12 mouse cellular contexts compared by ENCODE assay signal in genomic region chr16:44313422-44313821, GRCm38 (mm10). TPM values are rescaled to one million over a fixed set of nuclear protein-coding genes. Genes with fewer than 3 reads are reported as not detected.
DNase-seq lines count a peak whose midpoint lies in the region; ATAC-seq and TF ChIP-seq lines count a peak whose summit lies in the region.
"Had no signal": no experiment of that assay in that cellular context is flagged by ENCODE, and none has a peak within 500 bp of the region (broad histone marks: within the 10 kb centered on the region; RNA-seq: fewer than 3 reads in every experiment).

No protein-coding gene starts in this region.

- H3K4me2 ChIP-seq in liver, embryonic 13.5 days, result no peak overlapping the region
- no peak overlapping the region for H3K4me2 ChIP-seq in stomach, embryonic 16.5 days (ENCODE audit: low read depth, low read length)
- H3K4me2 ChIP-seq: midbrain, embryonic 15.5 days had no signal

- ATAC-seq in liver, embryonic 13.5 days (ENCODE audit: low read depth), result peak; percentile 65
- peak; percentile 83; the same call in 1 of the 2 replicates for ATAC-seq in stomach, embryonic 16.5 days (ENCODE audit: insufficient read depth, low FRiP score)
- ATAC-seq: lung, postnatal 0 days; midbrain, embryonic 15.5 days had no signal

- no peak overlapping the region for H3K9ac ChIP-seq in liver, embryonic 13.5 days
- no peak overlapping the region for H3K9ac ChIP-seq in stomach, embryonic 16.5 days (ENCODE audit: low read length)
- H3K9ac ChIP-seq: midbrain, embryonic 15.5 days had no signal

- TF ChIP-seq CTCF in layer of hippocampus, adult 2 months (conservative IDR thresholded peaks at IDR 0.05), result no peak

- H3K27ac ChIP-seq in liver, embryonic 13.5 days, result no peak overlapping the region
- H3K27ac ChIP-seq in stomach, embryonic 16.5 days (ENCODE audit: low read length), result peak overlapping the region; percentile 13; the same call in 1 of the 2 replicates
- no peak overlapping the region for H3K27ac ChIP-seq in limb, embryonic 10.5 days
- no peak overlapping the region for H3K27ac ChIP-seq in layer of hippocampus, adult 2 months
- H3K27ac ChIP-seq: midbrain, embryonic 15.5 days had no signal

- no peaks in the 10 kb centered on the region for H3K4me1 ChIP-seq in liver, embryonic 13.5 days (replicated peaks)
- no peaks in the 10 kb centered on the region for H3K4me1 ChIP-seq in stomach, embryonic 16.5 days (ENCODE audit: control insufficient read depth, insufficient read depth, low read length)
- H3K4me1 ChIP-seq in limb, embryonic 10.5 days, result no peaks in the 10 kb centered on the region
- H3K4me1 ChIP-seq: midbrain, embryonic 15.5 days had no signal

- no peaks in the 10 kb centered on the region for H3K27me3 ChIP-seq in liver, embryonic 13.5 days
- no peaks in the 10 kb centered on the region for H3K27me3 ChIP-seq in stomach, embryonic 16.5 days (ENCODE audit: control insufficient read depth, insufficient read depth, low read length)
- no peaks in the 10 kb centered on the region for H3K27me3 ChIP-seq in limb, embryonic 10.5 days (ENCODE audit: low read depth, poor library complexity, severe bottlenecking)
- H3K27me3 ChIP-seq: midbrain, embryonic 15.5 days had no signal

- WGBS in liver, embryonic 13.5 days (ENCODE audit: insufficient replicate concordance), result 22% methylated on average over 4 of the region's 4 CpGs
- WGBS in stomach, embryonic 16.5 days, result 56% methylated on average over 4 of the region's 4 CpGs
- WGBS in limb, embryonic 10.5 days, result 87% methylated on average over 4 of the region's 4 CpGs

- H3K9me3 ChIP-seq in liver, embryonic 13.5 days (replicated peaks), result no peaks in the 10 kb centered on the region
- H3K9me3 ChIP-seq in stomach, embryonic 16.5 days (replicated peaks; ENCODE audit: control insufficient read depth, low read length), result no peaks in the 10 kb centered on the region
- H3K9me3 ChIP-seq in limb, embryonic 10.5 days (replicated peaks), result no peaks in the 10 kb centered on the region
- H3K9me3 ChIP-seq: midbrain, embryonic 15.5 days had no signal

- H3K4me3 ChIP-seq in liver, embryonic 13.5 days (replicated peaks), result no peak overlapping the region
- no peak overlapping the region for H3K4me3 ChIP-seq in stomach, embryonic 16.5 days (replicated peaks; ENCODE audit: low read length)
- no peak overlapping the region for H3K4me3 ChIP-seq in limb, embryonic 10.5 days
- no peak overlapping the region for H3K4me3 ChIP-seq in layer of hippocampus, adult 2 months
- H3K4me3 ChIP-seq: midbrain, embryonic 15.5 days had no signal

- intact Hi-C loops in left cerebral cortex, postnatal 4 days (cut with DNase I), result no loop called here
- intact Hi-C loops in left cerebral cortex, postnatal 14 days (cut with DNase I), result no loop called here

- DNase-seq in cerebellum, postnatal 10 days, result peak; percentile 38 to 43
- DNase-seq in cerebellum, adult 11 months, result no peak
- peak; percentile 6 for DNase-seq in left cerebral cortex, postnatal 4 days
- DNase-seq in left cerebral cortex, postnatal 14 days (ENCODE audit: low spot score in 2 of 2), result no peak
- no peak for DNase-seq in liver, embryonic 13.5 days
- DNase-seq in limb, embryonic 10.5 days (ENCODE audit: low spot score), result no peak
- no peak for DNase-seq in layer of hippocampus, adult 2 months (ENCODE audit: low spot score in 2 of 2)
- DNase-seq: adrenal gland, adult 8-10 months; thymus, adult 18-20 months had no signal

- no peaks in the 10 kb centered on the region for H3K36me3 ChIP-seq in liver, embryonic 13.5 days
- H3K36me3 ChIP-seq in stomach, embryonic 16.5 days (ENCODE audit: control insufficient read depth, insufficient read depth, low read length), result no peaks in the 10 kb centered on the region
- H3K36me3 ChIP-seq in limb, embryonic 10.5 days, result no peaks in the 10 kb centered on the region
- H3K36me3 ChIP-seq: midbrain, embryonic 15.5 days had no signal

RNA-seq across cellular contexts. Expression of gene Sidt1, which starts 19.6 kb away (rescaled TPM):
- 10 to 100 TPM; 16.0 to 17.9 TPM for total RNA-seq in left cerebral cortex, postnatal 4 days (2021)
- total RNA-seq in left cerebral cortex, postnatal 14 days (2021), result 10 to 100 TPM; 56.1 to 65.6 TPM
- polyA plus RNA-seq in liver, embryonic 13.5 days (2015; fragmentation: Nextera tagmentation; extraction: Ambion mirVana), result 0.06 TPM in 1 of 2 replicates, not detected in the other
- polyA plus RNA-seq in stomach, embryonic 16.5 days (2015; fragmentation: Nextera tagmentation; extraction: Ambion mirVana), result 6.8 and 8.7 TPM in 2 replicates
- polyA plus RNA-seq in limb, embryonic 10.5 days (2016; fragmentation: Nextera tagmentation; extraction: Ambion mirVana), result not detected in 2 replicates
- 10 to 100 TPM; 43.5 to 45.0 TPM for total RNA-seq in layer of hippocampus, adult 2 months (2021)

RNA-seq across cellular contexts. Expression of gene Spice1, which starts 33.5 kb away (rescaled TPM):
- 10 to 100 TPM; 15.0 to 18.8 TPM for total RNA-seq in left cerebral cortex, postnatal 4 days (2021)
- 10 to 100 TPM; 13.8 to 16.4 TPM for total RNA-seq in left cerebral cortex, postnatal 14 days (2021)
- 8.2 and 11.3 TPM in 2 replicates for polyA plus RNA-seq in liver, embryonic 13.5 days (2015; fragmentation: Nextera tagmentation; extraction: Ambion mirVana)
- 28.2 and 32.5 TPM in 2 replicates for polyA plus RNA-seq in stomach, embryonic 16.5 days (2015; fragmentation: Nextera tagmentation; extraction: Ambion mirVana)
- 27.5 and 31.2 TPM in 2 replicates for polyA plus RNA-seq in limb, embryonic 10.5 days (2016; fragmentation: Nextera tagmentation; extraction: Ambion mirVana)
- 10 to 100 TPM; 20.6 to 23.3 TPM for total RNA-seq in layer of hippocampus, adult 2 months (2021)

Comparison
In these comparisons a context has a peak if more than half of its experiments do, and no peak if none do; other contexts are left out.
1. DNase-seq: peak in cerebellum, postnatal 10 days (2 of 2) and left cerebral cortex, postnatal 4 days (single experiment); none in cerebellum, adult 11 months (single experiment), left cerebral cortex, postnatal 14 days (0 of 2), liver, embryonic 13.5 days (single experiment), limb, embryonic 10.5 days (single experiment) and layer of hippocampus, adult 2 months (0 of 2).